Mouse (Mus musculus) left cerebral cortex, postnatal 10 days (tissue): ENCODE data around the gene Uqcrc1. TPM values are rescaled to one million over a fixed set of nuclear protein-coding genes. Genes with fewer than 3 reads are reported as not detected.

Source experiments
- DNase-seq, 2 experiments: peaks; one replicate each; pipeline ENCODE4 v3.0.0; 2021 to 2022; ENCODE audit warnings: low spot score in 2 of 2, mixed read lengths in 1 of 2; ENCODE audit errors: extremely low spot score in 1 of 2
- intact Hi-C: fragments of 180-260 bp; cut with DNase I; formaldehyde crosslinking; loops from one replicate; pipeline ENCODE4 v1.15.1; 2025
- microRNA-seq: library from miRNA; unstranded; fragments of <30 nt; microRNA quantifications from one replicate; pipeline ENCODE4 v1.2.0, GENCODE M21; 2022
- total RNA-seq, 2 experiments: library from RNA; stranded (reverse); gene quantifications; 2 replicates each; pipeline ENCODE4 v1.2.3; 2021

The Uqcrc1 gene
- total RNA-seq, 2 experiments from 2014 or later: 394 to 398 TPM

DNA sequence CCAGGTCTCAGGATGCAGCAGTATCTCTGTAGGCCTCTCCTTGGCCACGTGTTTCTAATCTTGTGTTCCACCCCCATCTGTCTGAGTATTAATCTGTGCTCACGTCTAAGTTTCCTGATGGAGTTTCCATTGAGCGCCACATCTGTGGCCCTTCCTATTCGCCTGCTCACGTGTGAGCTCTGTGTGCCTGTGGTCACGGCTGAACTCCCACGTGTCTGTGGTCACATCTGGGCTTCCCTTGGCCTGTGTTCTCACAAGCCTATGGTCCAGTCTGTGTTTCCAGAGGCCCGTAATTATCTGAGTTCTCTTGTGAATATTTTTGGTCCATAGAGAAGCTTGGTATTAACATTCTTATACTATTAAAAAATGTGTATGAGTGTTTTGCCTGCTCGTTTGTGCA is 40.0 kb downstream of the Uqcrc1 start:
- no peak for DNase-seq

GRCm38 (mm10) chr9:108977966-108978365 is 41.5 kb downstream of the Uqcrc1 start:
- intact Hi-C loops: no loop called here
- no peak for DNase-seq

More for the DNA sequence above, 40.0 kb downstream of the Uqcrc1 start:
- intact Hi-C loops: no loop called here

GRCm38 (mm10) chr9:108982498-108982897 is 46.1 kb downstream of the Uqcrc1 start:
- no peak for DNase-seq
- intact Hi-C loops: no loop called here

DNA sequence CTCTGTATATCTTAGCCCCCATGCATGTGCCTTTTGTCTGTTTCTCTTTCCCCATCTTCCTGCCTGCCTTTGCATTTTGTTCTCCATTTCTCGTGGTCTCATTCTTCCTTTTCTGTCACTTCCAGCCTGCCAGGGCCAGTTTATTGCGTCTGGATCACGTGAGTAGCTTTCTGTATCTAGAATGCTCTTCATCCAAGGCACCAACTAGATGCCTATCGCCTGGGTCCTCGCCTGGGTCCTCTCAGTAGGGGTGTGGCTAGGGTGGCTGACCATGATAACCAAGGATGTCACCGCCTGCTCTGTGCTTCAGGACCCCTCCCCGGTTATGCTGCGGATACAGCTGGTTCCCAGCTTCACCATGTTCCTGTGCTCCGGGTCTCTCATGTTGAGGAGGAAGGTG is 46.8 kb downstream of the Uqcrc1 start:
- DNase-seq: no peak
- intact Hi-C loops: no loop called here

GRCm38 (mm10) chr9:108985710-108986109 is 49.3 kb downstream of the Uqcrc1 start, which contains the start of gene Ucn2:
TSS of gene Ucn2 (plus strand) at chr9:108986010.
- no peak for DNase-seq
- intact Hi-C loops: no loop called here

DNA sequence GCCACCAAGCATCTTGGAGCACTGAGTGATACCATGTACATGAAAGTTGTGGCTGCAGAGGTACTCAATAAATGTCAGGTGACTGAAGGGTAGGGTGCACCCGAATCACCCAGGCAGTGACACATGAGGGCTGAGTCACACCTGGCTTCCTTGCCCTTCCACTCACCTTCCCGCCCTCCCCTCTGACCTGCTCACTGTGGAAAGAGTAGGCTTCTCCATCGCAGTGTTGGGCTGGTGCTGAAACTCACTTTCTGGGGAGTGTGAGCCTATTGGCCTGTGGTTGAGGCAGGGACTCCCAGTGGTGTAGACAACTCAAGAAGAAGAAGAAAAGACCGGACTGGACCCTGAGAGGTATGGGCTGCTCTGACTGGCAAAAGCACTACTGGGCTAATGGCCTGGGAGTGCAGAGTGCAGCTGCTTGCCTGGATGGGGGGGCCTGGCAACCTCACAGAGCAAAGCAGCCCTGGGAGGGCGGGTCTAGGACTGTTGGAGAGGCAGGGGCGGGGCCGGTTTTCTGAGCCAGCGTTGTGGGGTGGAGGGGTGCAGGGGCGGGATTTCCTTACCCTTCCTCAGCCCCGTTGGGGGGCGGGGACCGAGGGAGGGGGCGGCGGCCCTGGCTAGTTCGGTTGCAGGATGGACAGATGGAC is 51.4 kb downstream of the Uqcrc1 start:
- intact Hi-C loops: no loop called here
- DNase-seq: peak in 1 of 2 experiments; percentile 77

- no peak for DNase-seq
- intact Hi-C loops: no loop called here
Measured at GRCm38 (mm10) chr9:108989802-108990461, 53.5 kb downstream of the Uqcrc1 start.

DNA sequence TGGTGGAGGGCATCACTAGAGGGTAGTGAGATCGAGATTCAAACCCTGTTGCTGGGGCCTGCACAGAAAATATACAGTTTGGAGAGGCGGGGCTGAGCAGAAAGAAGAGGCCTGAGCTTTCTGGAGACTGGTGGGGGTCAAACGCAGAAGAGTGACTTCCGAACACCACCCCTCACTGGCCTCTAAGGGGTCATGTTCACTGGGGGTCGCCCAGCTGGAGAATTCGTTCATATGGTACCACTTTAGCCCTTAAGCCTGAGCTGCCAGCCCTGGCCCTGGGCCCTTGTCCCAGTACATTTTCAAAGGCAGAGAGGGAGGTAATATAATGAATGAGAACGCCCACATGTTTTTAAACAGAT is 54.0 kb downstream of the Uqcrc1 start:
- DNase-seq: no peak
- intact Hi-C loops: no loop called here

GRCm38 (mm10) chr9:108991428-108992084 is 55.1 kb downstream of the Uqcrc1 start, which contains the start of gene Pfkfb4:
TSS of gene Pfkfb4 (plus strand) at chr9:108991778.
- peak; percentile 96 for DNase-seq
- intact Hi-C loops: no loop called here

DNA sequence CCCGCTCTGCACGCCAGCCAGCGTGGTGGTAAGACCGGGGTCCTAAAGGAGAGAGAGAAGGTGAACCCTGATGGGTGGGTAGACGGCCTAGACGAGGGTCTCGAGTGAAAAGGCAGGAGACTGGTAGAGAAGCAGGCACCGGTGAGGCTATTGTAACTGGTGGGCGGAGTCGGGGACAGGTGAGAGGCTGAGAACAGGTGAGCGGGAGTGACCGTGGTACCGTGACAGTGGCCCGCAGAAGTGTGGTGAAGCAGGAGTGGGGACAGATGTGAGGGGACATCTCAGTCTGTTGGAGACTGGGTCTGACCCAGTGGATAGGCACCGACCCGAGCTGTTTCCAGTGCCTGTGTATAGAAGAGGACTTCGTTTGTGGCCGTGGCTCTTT is 55.6 kb downstream of the Uqcrc1 start:
- intact Hi-C loops: no loop called here
- no peak for DNase-seq

DNA sequence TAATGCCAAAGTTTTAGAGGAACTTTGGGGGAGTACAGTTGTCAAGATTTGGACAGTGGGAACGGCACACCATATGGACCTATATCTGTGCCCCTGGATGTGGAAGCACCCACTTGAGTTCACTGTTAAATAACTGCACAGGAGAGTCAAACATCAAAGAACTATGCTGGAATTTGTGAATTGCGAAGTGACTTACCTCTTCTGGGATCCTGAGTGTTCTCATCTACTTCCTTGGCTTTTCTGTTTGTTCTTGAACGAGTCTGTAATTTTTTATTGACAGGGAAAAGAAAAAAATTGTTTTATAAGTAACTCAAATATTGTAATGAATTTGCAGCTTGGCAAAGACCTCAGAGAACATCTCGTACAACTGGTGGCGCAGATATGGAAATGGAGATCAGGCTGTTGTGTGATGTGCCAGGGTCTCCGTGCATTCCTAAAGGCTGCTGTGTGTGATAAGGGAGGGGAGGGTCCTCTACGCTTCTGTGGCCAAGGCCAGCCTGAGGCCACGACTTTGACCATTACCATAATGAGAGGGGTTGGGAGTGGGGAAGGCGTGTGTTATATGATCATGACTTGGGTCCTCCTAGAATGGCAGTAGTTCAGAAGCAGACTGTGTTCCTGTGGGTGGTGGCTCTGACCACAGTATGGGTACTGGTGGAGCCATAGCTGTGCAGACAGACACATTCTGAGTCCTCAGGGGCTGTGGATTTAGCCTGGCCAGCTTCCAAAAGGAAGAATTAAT is 56.4 kb downstream of the Uqcrc1 start:
- intact Hi-C loops: no loop called here
- DNase-seq: no peak

- DNase-seq: no peak
- intact Hi-C loops: no loop called here
Measured at GRCm38 (mm10) chr9:108996411-108996810, 60.0 kb downstream of the Uqcrc1 start.

- intact Hi-C loops: no loop called here
Measured at GRCm38 (mm10) chr9:108998287-108999166, 62.1 kb downstream of the Uqcrc1 start.

GRCm38 (mm10) chr9:108999167-108999526 is 62.7 kb downstream of the Uqcrc1 start:
- DNase-seq: peak in 1 of 2 experiments; percentile 53
- intact Hi-C loops: no loop called here

More at GRCm38 (mm10) chr9:108998287-108999166, 62.1 kb downstream of the Uqcrc1 start:
- peak in 1 of 2 experiments; percentile 34 for DNase-seq

Small RNA genes within 50 kb of the gene (microRNA-seq; reads per million reads assigned to microRNA genes)
- not detected for gene Mir711

Other genes starting within 250 kb of the Uqcrc1 start
- 10 to 100 TPM; 54.3 to 58.7 TPM for gene Prkar2a, start 247.3 kb upstream of the Uqcrc1 start, total RNA-seq
- gene Ip6k2, start 152.8 kb upstream of the Uqcrc1 start, total RNA-seq: 100 to 1,000 TPM; 165 to 170 TPM
- gene Nckipsd, start 128.3 kb upstream of the Uqcrc1 start, total RNA-seq: 10 to 100 TPM; 27.7 to 31.7 TPM
- 10 to 100 TPM; 57.2 to 62.0 TPM for gene Celsr3, start 110.3 kb upstream of the Uqcrc1 start, total RNA-seq
- gene Slc26a6, start 83.3 kb upstream of the Uqcrc1 start, total RNA-seq: 10 to 100 TPM; 35.3 to 41.3 TPM
- not detected for gene Tmem89, start 22.0 kb upstream of the Uqcrc1 start, total RNA-seq
- 1 to 10 TPM; 5.2 to 6.1 TPM for gene Col7a1, start 17.0 kb downstream of the Uqcrc1 start, total RNA-seq
- under 1 TPM; 0.30 to 0.49 TPM for gene Ucn2, start 49.4 kb downstream of the Uqcrc1 start, total RNA-seq
- 10 to 100 TPM; 19.2 to 25.8 TPM for gene Pfkfb4, start 55.1 kb downstream of the Uqcrc1 start, total RNA-seq
- gene Shisa5, start 101.9 kb downstream of the Uqcrc1 start, total RNA-seq: 10 to 100 TPM; 46.2 to 56.7 TPM
- gene Trex1, start 123.1 kb downstream of the Uqcrc1 start, total RNA-seq: 10 to 100 TPM; 11.4 to 12.1 TPM
- 10 to 100 TPM; 24.4 to 29.0 TPM for gene Atrip, start 137.5 kb downstream of the Uqcrc1 start, total RNA-seq
- gene Ccdc51, start 145.9 kb downstream of the Uqcrc1 start, total RNA-seq: 1 to 10 TPM; 6.4 TPM
- gene Tma7, start 146.0 kb downstream of the Uqcrc1 start, total RNA-seq: 100 to 1,000 TPM; 384 to 385 TPM
- 10 to 100 TPM; 56.9 to 65.2 TPM for gene Plxnb1, start 158.8 kb downstream of the Uqcrc1 start, total RNA-seq
- not detected for gene Fbxw21, start 225.4 kb downstream of the Uqcrc1 start, total RNA-seq